Mouse (Mus musculus): ENCODE measurements around the gene Comp.

GRCm38 (mm10) chr8:70332878-70333202 lies 40.5 kb upstream of the Comp start:
- TF ChIP-seq EP300 (IDR thresholded peaks at IDR 0.05; ENCODE audit: low read depth), result no peak
- TF ChIP-seq CTCF (IDR thresholded peaks at IDR 0.05; ENCODE audit: low read depth), result no peak
